Mouse (Mus musculus) retina, postnatal 1 day (tissue): ENCODE data around the gene Borcs5.
"Not testable (repeated sequence)": the region's sequence is repeated elsewhere in the genome, so short reads cannot be mapped to it uniquely, and the experiment has no call there.

ENCODE experiments used
- DNase-seq: peaks from one replicate; pipeline ENCODE4 v3.0.0-alpha.2; 2012

Borcs5 gene

GRCm38 (mm10) chr6:134677504-134677903 is 38.2 kb downstream of the Borcs5 start:
- no peak for DNase-seq

GRCm38 (mm10) chr6:134678037-134678436 is 38.7 kb downstream of the Borcs5 start:
- no peak for DNase-seq

DNA sequence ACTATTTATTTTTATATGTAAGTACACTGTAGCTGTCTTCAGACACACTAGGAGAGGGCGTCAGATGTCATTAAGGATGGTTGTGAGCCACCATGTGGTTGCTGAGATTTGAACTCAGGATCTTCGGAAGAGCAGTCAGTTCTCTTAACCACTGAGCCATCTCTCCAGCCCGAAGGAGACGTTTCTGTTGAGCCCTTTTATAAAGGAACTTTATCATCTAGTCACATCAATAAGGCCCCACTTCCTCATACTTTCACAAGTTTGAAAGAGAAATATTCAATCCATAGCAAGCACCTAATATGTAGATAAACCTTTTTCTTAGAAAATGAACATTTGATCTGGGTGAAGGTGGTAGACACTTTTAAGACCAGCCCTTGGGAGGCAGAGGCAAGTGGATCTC is 40.0 kb downstream of the Borcs5 start:
- DNase-seq = not testable (repeated sequence)

- no peak for DNase-seq
Observed at GRCm38 (mm10) chr6:134684354-134684915, 45.1 kb downstream of the Borcs5 start.

GRCm38 (mm10) chr6:134685040-134685439 is 45.7 kb downstream of the Borcs5 start:
- DNase-seq = peak; percentile 63

- no peak for DNase-seq
Observed at GRCm38 (mm10) chr6:134685515-134685914, 46.2 kb downstream of the Borcs5 start.

- no peak for DNase-seq
Observed at GRCm38 (mm10) chr6:134694498-134694897, 55.2 kb downstream of the Borcs5 start.

- no peak for DNase-seq
Observed at GRCm38 (mm10) chr6:134694988-134695387, 55.7 kb downstream of the Borcs5 start.

GRCm38 (mm10) chr6:134695625-134696024 is 56.3 kb downstream of the Borcs5 start:
- DNase-seq = no peak

- DNase-seq = no peak
Observed at GRCm38 (mm10) chr6:134696146-134696545, 56.8 kb downstream of the Borcs5 start.

- DNase-seq = no peak
Observed at GRCm38 (mm10) chr6:134696554-134696953, 57.2 kb downstream of the Borcs5 start.

DNA sequence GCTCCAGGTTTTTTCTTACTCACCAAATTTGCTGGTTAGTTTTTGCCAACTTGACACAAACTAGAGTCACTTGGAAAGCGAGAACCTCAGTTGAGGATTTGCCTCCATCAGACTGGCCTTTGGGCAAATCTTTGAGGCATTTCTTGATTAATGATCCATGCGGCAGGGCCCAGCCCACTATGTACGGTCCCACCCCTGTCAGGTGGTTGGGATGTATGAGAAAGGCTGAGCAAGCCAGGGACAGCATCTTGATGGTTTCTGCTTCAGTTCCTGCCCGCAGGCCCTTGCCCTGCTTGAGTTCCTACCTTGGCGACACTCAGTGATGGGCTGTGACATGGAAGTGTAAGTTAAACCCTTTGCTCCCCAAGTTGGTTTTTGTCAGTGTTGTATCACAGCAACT is 58.9 kb downstream of the Borcs5 start:
- DNase-seq = no peak

- DNase-seq = peak; percentile 94
Observed at GRCm38 (mm10) chr6:134700451-134701210, 61.3 kb downstream of the Borcs5 start.

DNA sequence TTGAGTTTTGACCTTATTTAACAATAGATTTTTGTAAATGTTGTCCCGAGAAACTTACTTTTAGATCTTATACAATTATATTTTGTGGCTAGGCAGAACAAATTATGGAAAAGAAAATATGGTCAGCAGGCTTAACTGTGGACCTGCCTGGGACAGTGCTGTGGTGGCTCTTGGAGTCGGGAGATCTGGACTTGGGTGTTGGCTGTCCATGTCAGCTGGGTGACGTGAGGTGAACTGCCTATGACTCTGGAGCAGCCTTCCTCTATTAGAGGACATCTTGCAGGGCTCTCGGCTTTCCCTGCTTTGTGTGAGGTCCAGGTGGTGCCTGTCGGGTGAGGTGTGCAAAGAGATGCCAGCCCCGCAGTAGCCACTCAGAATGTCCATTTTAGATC is 61.9 kb downstream of the Borcs5 start:
- no peak for DNase-seq

DNA sequence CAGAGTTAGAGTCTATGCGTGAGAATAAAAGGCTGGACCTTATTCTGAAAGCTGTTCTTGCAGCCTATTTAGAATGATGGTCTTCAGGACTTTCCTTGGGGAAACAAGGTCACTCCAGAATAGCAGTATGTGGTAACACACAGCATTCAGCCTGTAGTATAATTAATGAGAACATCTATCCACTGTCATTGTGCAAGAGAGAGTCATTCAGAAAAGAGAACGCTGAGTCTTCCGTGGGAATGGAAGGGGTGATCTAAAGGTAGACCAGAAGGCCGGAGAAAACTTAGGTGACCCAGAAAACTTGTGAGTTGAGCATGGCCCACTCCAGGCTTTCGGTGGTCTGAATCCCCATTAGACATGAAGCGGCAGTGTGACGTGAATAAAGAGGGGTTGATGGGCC is 62.9 kb downstream of the Borcs5 start:
- no peak for DNase-seq

GRCm38 (mm10) chr6:134703053-134703690 is 63.9 kb downstream of the Borcs5 start:
- no peak for DNase-seq

DNA sequence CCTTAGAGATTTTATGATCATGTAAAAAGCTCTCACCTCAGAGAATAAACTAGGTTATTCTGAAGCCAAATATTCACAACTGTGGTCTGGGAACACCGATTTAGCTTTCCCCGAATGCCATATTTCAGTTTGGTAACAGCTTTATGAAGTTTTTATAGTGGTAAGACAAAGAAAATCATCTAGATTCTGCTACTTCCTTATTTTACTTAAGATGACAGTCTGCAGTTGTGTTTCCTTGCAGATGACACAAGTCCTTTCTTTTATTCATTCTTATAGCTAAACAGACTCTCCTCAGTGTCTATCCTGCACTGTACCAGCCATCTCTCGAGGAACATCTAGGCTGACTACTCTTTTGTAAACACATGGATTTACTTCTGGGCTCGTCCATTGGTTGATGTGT is 67.2 kb downstream of the Borcs5 start:
- no peak for DNase-seq

- no peak for DNase-seq
Observed at GRCm38 (mm10) chr6:134710020-134710419, 70.7 kb downstream of the Borcs5 start.

- no peak for DNase-seq
Observed at GRCm38 (mm10) chr6:134713321-134713720, 74.0 kb downstream of the Borcs5 start.

DNA sequence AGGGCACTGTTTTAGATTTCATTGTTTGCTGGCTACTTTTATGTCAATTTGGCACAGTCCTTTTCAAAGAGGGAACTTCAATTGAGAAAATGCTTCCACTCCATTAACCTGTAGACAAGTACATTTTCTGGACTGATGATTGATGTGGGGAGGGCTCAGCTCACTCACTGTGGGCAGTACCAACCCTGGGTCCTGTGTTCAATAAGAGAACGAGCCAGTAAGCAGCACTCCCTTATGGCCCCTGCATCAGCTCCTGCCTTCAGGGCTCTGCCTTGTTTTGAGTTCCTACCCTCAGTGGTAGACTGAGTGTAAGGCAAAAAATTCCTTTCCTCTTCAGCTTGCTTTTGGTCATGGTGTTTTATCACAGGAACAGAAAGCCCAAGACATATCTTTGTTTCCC is 74.6 kb downstream of the Borcs5 start:
- DNase-seq = no peak

- DNase-seq = no peak
Observed at GRCm38 (mm10) chr6:134716168-134716587, 76.9 kb downstream of the Borcs5 start.

GRCm38 (mm10) chr6:134717886-134718667 is 78.8 kb downstream of the Borcs5 start:
- no peak for DNase-seq

GRCm38 (mm10) chr6:134718668-134719065 is 79.4 kb downstream of the Borcs5 start:
- DNase-seq = no peak
